Mouse (Mus musculus) lung, postnatal 14 days (tissue): ENCODE measurements around the gene U2af2.
"Not testable (repeated sequence)": the region's sequence is repeated elsewhere in the genome, so short reads cannot be mapped to it uniquely, and the experiment has no call there.

ENCODE experiments used
- DNase-seq: peaks from one replicate; pipeline ENCODE4 v3.0.0; 2021

U2af2 gene

DNA sequence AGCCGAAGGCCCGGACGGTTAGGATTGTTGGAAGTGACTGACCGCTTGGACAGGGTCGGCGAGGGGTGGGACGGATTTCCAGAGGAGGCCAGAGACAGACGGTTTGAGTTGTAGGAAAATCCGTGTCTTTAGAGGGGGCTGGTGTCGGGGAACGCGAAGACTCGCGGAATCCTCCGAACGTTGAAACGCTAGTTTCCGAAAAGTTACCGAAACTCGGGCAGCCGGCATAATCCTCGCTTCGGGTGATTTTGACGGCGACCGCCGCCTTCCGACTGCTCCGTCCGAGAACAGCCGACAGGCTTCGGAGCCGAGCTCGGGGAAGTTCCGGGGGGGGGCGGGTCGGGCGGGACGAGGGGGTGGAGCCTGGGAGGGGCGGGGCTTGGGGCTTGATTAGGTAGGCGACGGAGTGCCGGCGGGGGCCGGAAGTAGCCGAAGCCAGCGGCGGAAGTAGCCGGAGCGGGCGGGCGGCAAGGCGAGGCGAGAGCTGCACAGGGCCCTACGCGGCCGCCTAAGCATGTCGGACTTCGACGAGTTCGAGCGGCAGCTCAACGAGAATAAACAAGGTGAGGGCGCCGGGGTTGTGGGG lies at the start of gene U2af2:
TSS of gene U2af2 (plus strand) at position 370 of the 586 bp plus-strand sequence.
- peak; percentile 96 for DNase-seq

DNA sequence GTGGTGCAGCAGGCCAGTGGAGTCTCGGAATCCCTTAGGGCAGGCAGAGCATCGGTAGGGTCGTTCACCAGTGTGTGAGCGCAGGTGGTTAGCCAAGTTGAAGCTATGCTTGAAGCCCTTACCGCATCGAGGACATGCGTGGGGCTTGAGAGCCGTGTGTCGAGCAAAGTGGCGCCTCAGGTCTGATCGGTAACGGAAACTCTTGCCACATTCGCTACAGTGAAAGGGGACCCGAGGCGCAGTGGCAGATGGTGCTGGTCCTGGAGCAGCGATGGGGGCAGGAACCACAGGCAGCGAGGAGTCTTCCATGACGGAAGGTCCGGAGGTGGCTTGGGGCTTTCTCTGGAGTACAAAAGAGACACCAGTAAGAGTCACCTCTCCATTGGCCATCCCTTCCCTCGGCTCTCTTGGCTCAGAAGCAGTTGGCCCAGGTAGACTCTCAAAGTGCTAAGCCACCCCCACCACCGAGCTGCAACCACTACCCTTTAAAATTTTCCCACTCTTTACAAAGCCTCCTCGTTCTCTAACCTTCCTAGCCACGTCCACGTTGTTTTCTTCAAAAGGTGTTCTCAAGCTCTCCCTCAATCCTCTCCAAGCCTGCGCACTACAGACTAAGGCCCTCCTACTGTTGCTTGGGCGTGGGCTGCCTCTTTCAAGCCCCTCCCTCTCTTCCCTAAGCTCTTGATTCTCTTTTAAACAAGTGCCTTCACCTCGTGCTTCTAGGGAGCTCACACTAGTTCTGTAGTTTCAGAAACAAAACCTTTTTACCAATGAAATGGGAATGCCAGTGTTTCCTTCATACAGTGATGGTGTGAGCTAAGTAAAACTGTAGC lies 49.0 kb upstream of the U2af2 start:
- DNase-seq: no peak

DNA sequence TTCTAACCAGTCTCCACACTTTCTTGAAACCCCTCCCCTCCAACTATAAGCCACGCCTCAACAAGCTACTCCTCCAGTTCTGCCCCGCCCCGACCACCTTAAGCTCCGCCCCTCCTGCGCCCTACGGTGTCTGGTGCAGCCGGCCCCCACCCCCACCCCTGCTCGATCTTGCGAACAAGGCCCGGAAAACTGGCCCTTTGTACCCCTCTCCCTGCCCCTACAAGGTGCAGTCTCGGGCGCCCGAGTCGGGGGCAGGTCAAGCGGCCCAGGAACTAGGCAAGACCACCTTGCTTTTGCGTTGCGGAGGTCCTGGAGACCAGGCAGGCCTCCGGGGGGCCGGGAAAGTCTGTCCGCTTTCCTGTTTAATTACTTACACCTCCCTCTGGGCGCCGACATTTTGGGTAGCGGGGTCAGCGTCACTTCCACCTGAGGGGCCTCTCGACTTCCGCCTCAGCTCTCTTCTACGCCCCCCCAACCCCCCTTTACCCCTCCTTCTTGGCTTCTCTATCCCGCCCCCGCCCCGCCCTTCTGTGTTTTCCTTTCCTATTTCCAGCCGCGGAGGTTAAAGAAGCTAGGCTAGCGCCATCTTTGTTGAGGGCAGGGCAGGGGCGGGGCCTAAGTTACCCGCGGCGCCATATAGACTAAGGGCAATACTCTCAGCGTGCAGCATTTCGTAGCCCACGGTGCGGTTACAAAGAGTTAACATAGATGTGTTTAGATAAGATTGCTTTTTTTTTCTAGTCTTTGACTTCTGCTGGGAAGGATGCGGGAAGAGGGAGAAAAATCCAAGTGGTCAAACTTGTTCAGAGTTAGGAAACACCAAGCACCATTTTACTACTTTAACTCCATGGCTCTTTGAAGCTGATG lies 47.5 kb upstream of the U2af2 start, which contains the start of the genes Zfp524 and Fiz1:
TSS of gene Zfp524 (plus strand) at position 165 of the 867 bp plus-strand sequence.
TSS of gene Fiz1 (minus strand) at position 447 of the 867 bp plus-strand sequence.
- peak; percentile 99 for DNase-seq

DNA sequence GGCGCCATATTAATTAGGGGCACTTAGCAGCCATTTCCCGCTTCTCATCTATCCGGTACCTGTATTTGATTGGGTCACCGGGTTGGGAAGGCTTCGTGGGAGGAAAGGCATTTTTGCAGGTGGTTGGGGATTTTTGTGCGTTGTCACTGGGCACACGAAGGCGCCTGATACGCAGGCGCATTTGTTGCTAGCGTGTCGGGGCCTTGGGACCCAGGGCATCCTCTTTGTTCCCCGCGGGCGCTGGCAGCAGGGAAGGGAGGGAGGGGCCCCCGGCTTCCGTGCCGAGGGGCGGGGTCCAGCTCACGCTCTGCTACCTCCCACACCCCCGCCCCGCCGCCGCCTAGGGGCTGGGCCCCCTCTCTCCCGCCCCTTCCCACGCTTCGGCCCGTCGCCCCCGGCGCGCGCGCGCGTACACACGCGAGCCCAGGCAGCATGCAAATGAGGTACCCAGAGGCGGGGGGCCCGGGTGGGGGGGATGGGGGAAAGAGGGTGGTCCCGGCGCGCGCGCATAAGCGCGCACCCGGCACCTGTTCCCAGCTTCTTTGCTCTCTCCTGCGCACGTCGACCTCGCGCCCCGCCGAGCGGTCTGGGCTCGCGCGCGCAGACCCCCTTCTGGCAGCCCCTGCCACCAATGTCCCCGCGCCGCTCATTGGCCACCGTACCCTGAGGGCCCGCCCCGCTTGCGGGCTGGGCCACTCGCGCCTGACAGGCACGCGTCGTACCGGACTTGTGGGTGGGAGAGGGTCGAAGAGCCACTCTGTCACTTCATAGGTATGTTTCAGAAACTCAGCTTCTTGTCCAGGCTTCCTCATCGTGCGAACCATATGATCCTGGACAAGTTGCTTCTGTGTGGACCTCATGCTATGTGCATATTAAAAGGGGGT lies 46.6 kb upstream of the U2af2 start, which contains the start of gene Gm44973:
TSS of gene Gm44973 (plus strand) at position 379 of the 884 bp plus-strand sequence.
- DNase-seq: peak; percentile 96

DNA sequence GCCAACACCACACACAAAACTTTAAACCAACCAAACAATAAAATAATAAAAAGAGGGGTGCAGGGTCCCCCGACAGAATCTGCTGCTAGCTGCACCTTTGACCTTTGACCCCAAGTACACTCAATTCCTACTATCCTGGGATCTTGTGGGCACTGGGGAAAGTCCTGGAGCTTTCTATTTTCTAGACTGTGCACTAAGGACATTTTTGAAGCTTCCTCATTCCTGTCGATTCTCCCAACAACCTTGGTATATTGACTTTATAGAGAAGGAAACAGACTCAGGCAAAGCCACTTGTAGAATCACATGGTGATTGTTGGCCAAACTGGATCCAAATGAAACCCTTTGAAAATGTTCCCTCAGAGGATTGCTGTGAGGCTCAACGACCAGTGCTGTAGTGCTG lies 45.9 kb upstream of the U2af2 start:
- no peak for DNase-seq

DNA sequence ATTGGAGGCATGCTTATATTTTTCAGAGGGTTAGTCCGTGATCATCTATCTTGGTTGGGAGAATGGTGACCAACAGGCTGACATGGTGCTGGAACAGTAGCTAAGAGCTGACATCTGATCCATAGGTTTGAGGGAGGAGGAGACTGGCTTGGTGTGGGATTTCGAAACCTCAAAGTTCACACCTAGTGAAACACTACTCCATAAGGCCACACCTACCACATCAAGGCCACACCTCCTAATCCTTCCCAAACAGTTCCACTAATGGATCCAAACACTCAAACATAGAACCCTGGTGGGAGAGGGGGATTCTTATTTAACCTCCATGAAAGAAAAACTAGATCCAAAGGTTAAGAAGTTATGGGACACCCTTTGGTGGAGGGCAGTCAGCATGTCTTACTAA lies 45.0 kb upstream of the U2af2 start:
- no peak for DNase-seq

DNA sequence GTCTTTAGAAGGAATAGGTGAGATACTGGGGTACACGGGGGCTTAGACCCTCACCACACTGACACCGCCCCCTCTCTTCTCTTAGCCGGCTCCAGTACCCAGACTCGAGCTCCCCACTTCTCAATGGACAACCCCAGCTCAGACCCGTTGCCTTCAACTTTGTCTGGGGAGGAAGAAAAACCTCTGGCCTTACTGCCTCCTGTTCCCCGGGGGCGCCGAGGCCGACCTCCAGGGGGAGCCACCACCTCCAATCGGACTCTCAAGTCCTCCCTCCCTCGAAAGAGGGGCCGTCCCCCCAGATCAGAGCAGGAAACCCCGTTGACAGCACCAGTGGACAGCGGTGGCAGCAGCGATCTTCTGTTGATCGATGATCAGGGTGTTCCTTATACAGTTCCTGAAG lies 44.6 kb upstream of the U2af2 start:
- no peak for DNase-seq

DNA sequence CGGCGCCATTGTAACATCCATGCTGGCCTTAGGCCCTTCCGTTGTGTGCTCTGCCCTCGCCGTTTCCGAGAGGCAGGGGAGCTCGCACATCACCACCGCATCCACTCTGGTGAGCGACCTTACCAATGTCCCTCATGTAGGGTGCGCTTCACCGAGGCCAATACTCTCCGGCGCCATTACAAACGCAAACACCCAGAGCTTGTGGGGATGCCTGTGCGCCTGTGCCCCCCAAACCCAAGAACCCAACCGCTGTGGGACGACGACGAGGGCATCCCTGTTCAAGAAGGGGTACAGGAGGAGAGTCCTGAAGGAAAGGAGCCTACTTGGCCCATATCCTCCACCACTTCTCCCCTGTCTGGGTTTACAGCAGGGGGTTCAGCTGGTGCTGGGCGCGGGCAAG lies 44.0 kb upstream of the U2af2 start:
- no peak for DNase-seq

DNA sequence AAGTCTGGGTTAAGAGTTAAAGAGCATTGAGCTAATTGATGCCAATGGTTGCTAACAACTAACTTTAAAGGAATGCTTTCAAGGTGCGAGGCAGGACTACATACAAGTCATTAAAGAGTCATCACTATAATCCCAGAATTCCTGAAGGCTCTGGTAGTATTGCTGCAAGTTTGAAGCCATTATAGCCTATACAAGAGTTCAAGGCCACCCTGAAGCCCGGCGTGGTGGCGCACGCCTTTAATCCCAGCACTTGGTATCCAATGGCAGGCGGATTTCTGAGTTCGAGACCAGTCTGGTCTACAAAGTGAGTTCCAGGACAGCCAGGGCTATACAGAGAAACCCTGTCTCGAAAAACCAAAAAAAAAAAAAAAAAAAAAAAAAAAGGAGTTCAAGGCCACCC lies 42.4 kb upstream of the U2af2 start:
- not testable (repeated sequence) for DNase-seq

DNA sequence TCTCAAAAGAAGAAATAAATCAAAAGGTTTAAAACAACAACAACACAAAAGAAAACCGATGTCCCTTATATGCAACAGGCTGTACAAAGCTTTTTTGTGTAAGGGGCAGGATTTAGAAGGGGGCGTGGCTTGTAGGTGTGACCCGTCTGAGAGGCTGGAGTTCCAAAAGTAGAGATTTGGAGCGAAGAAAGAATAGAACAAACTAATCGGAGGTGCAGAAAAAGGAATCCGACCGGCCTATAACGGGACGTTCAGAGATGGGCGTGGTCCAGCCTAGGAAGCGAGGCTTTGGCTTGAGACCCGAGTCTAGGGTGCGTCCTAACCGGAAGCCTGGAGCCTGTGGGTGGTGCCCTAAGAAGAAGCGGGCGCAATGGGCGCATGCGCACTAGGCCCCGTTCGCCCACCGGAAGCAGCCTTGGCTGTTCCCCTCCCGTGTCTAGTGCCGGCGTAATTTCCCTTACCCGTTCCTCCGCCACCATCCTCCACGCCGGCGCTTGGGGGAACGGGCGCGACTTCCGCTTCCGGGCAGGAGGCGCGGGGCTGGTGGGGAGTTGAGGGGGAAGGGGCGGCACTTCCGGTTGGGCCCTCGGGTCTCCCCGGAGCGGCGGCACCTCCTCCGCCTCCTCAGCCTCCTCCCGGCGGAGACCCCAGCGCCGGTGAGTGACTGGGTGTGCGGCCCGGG lies 41.8 kb upstream of the U2af2 start, which contains the start of the genes Zfp865 and Ccdc106:
TSS of gene Zfp865 (plus strand) at position 377 of the 682 bp plus-strand sequence.
TSS of gene Ccdc106 (plus strand) at position 554 of the 682 bp plus-strand sequence.
- peak; percentile 99 for DNase-seq

DNA sequence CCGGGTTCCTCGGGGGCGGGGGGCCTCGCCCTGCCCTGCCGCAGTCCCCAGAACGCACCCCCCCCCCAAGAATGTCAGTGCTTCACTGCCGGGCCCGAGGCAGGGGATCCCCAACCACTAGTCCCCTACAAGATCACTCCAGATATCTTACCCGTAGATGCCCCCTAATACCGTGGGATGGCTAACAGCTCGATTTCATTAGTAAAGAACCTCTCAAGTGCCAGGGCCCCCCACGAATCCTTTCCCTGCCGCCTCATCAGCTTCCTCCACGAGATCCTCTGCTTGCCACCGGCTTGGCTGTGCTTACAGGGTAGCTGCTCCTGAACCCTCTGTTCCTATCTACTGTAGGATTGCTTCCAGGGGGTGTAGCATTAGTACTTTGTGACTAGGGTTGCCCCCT lies 41.3 kb upstream of the U2af2 start:
- DNase-seq: peak; percentile 24

DNA sequence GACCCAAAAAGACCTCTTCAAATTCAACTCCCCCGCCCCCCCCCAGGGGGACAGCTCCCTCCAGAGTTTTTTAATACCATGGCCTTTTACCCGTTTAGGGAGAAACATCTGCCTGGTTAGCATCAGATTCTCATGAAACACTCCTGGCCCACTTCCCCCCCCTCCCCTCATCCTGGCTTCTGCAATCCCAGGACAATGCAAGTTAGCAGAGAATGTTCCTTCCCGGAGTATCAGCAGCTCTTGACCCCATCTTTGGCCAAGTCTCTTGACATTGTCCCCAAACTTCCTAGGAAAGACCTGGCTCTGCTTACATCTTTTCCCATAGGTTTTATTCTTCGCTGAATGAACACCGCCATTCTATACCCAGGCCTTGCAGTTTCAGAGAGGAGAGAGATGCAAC lies 40.7 kb upstream of the U2af2 start:
- DNase-seq: no peak

DNA sequence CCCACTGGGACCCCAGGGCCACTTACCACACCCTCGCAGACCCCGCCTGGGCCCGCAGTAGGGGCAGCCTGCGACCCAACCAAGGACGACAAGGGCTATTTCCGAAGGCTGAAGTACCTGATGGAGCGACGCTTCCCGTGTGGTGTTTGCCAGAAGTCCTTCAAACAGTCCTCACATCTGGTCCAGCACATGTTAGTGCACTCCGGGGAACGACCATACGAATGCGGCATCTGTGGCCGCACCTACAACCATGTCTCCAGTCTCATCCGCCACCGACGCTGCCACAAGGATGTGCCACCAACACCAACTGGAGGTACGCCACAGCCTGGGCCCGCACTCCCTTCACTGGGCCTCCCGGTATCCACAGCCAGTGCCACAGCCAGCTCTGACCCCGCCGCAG lies 32.4 kb upstream of the U2af2 start:
- DNase-seq: no peak

DNA sequence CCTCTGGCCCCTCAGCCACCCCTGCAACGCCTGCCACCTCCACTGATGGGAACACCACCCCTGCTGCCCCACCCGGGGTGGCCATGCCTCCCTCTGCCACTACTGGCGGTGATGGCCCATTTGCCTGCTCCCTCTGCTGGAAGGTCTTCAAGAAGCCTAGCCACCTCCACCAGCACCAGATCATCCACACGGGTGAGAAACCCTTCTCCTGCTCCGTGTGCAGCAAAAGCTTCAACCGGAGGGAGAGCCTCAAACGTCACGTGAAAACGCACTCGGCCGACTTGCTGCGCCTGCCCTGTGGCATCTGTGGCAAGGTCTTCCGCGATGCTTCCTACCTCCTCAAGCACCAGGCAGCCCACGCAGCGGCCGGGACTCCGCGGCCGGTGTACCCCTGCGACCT lies 32.0 kb upstream of the U2af2 start:
- no peak for DNase-seq

DNA sequence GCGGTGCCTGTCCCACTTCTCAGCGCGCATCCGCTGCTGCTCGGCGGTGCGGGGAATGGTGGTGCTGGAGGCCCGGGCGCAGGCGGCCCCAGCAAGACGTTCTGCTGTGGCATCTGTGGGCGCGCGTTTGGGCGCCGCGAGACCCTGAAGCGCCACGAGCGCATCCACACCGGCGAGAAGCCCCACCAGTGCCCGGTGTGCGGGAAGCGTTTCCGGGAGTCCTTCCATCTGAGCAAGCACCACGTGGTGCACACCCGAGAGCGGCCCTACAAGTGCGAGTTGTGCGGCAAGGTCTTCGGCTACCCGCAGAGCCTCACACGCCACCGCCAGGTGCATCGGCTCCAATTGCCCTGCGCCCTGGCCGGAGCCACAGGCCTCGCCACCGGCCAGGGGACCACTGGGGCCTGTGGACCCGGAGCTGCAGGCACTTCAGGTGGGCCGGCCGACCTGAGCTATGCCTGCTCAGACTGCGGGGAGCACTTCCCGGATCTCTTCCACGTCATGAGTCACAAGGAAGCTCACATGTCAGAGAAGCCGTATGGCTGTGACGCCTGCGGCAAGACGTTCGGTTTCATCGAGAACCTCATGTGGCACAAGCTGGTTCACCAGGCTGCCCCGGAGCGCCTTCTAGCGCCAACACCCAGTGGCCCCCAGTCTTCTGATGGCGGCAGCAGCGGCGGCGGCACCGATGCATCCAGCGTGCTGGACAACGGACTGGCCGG lies 31.2 kb upstream of the U2af2 start:
- DNase-seq: no peak

DNA sequence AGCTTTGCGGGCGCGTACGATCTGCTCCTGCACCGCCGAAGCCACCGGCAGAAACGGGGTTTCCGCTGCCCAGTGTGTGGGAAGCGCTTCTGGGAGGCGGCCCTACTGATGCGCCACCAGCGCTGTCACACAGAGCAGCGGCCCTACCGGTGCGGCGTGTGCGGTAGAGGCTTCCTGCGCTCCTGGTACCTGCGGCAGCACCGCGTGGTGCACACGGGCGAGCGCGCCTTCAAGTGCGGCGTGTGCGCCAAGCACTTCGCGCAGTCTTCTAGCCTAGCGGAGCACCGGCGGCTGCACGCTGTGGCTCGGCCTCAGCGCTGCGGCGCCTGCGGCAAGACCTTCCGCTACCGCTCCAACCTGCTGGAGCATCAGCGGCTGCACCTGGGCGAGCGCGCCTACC lies 30.4 kb upstream of the U2af2 start:
- no peak for DNase-seq

DNA sequence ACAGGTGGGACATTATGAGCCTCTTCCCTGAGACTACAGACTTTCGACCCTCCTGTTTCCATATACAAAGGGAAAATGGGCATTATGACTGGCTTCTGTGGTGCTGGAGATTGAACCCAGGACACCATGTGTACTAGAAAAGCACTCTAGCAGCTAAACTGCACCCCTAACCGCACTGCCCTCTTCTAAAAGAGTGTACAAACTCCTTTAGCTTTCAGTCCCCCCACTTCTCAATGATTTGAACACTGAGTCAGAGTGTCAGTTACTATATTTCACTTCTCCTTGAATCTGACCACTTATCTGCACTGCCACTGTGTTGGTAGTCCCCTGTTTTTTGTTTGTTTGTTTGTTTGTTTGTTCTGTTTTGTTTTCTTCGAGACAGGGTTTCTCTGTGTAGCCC lies 28.1 kb upstream of the U2af2 start, which contains the start of gene 4632433K11Rik:
TSS of gene 4632433K11Rik (plus strand) at position 301 of the 400 bp plus-strand sequence.
- DNase-seq: no peak

DNA sequence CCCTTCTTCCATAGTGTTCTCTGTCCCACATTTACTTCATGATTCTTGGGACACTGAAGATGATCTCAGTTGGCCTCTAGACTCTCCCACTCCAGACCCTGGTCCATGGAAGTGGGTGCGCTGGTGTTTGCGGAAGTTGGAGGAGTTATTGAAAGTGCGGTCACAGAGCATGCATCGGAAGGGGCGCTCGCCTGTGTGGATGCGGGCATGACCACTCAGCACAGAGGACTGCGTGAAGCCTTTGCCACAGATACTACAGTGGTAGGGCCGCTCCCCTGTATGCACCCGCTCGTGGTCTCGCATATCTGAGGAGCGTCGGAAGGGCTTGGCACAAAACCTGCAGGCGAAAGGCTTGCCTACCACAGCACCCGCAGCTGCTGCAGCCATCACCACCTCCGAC lies 26.3 kb upstream of the U2af2 start:
- no peak for DNase-seq

DNA sequence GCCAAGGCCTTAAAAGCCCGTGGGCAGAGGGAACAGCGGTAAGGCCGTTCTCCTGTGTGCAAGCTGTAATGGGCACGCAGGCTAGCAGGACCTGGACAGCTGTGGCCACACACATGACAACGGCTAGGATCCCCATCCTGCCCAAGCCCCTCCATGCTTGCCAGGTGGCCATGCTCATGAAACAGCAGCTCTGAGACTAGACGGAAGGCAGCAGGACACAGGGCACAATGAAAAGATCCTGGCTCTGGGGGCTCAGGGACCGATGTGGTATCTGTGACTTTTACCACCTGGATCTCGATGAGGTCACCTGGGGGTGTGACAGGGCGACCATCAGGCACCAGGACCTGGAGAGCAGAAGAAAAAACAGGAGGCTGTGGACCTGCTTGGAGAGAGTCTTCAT lies 25.8 kb upstream of the U2af2 start:
- no peak for DNase-seq

DNA sequence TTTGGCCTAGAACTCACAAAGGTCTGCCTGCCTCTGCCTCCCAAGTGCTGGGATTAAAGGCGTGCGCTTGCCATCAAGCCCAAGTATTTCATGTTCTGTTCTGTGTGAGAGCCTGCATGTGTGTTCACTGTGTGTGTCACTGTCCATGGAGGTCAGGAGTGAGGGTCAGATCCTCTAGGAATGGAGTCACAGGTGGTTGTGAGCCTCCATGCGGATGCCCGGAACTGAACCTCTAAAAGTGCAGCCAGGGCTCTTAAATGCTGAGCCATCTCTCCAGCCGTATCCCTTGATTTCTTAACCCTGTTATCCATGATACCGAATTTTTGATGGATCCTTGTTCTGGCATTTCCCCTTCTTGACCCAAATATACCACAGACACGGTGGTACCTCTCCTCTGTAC lies 24.9 kb upstream of the U2af2 start:
- no peak for DNase-seq

DNA sequence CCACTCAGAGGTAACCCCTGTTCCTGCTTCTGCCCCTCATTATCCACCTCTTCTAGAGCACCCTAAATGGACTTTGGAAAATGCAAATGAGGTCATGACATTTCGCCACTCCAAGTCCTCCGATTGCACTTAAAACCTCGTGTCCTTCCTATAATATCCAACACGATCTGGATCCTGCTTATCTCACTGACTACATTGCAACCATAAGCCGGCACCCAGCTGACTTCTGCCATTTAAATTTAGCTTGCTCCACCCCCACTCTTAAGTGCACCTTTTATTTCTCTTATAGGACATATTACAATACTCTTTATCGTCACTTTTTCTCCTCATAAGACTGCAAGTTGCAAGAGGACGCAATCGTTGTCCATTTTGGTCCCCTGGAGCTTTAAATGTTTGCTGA lies 24.5 kb upstream of the U2af2 start:
- no peak for DNase-seq
